13 mouse cellular contexts compared by ENCODE assay signal in the genomic region with DNA sequence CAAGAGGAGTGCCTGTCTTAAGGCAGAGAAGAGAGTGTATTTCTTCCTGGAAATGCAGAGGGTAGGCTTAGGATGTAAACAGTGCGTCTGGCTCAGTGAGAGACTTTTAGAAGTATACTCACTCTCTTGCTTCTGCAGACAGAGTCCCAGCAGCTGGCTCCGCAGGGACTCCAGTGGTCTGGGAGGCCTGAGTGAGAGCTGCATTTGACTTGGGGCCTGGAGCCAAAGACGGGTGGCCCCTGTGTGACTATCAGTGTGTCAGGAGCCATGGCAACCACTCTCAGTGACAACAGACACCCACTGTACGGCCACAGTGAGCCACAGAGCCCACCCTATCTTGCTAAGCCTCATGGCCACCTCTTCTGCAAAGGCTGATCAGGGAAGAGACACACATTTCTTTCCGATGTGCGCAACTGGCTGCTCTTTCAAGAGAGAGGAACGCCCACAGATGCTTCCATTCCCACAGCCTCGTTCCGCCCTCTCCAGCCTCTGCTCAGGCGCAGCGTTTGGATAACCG.
DNase-seq lines count a peak whose midpoint lies in the region; ATAC-seq and TF ChIP-seq lines count a peak whose summit lies in the region.
"Had no signal": no experiment of that assay in that cellular context is flagged by ENCODE, and none has a peak within 500 bp of the region (broad histone marks: within the 10 kb centered on the region; RNA-seq: fewer than 3 reads in every experiment).

No protein-coding gene starts in this region.

- TF ChIP-seq CTCF in testis, adult 2 months (IDR thresholded peaks at IDR 0.05; ENCODE audit: control insufficient read depth, insufficient read depth, insufficient replicate concordance, low read depth, low read length) = no peak
- TF ChIP-seq CTCF in stomach, postnatal 0 days (IDR thresholded peaks at IDR 0.05; ENCODE audit: low read depth) = peak; percentile 12; the same call in 1 of the 2 replicates

- no peak overlapping the region for H3K4me3 ChIP-seq in hindbrain, embryonic 15.5 days
- no peak overlapping the region for H3K4me3 ChIP-seq in hindbrain, embryonic 16.5 days (ENCODE audit: low read length)
- no peak overlapping the region for H3K4me3 ChIP-seq in testis, adult 2 months (ENCODE audit: control insufficient read depth, low read depth, low read length)
- H3K4me3 ChIP-seq in stomach, postnatal 0 days (ENCODE audit: low read depth, low read length) = no peak overlapping the region
- no peak overlapping the region for H3K4me3 ChIP-seq in midbrain, embryonic 13.5 days (replicated peaks)
- H3K4me3 ChIP-seq: hindbrain, embryonic 12.5 days; left cerebral cortex, adult 2 months had no signal

- peaks cover 20% of the 10 kb centered on the region for H3K4me1 ChIP-seq in hindbrain, embryonic 15.5 days (replicated peaks)
- peaks cover 6% of the 10 kb centered on the region for H3K4me1 ChIP-seq in hindbrain, embryonic 16.5 days (ENCODE audit: control insufficient read depth, insufficient read depth, low read depth, low read length)
- H3K4me1 ChIP-seq in testis, adult 2 months (ENCODE audit: control insufficient read depth, insufficient read depth, low read length) = peaks cover 4% of the 10 kb centered on the region
- no peaks in the 10 kb centered on the region for H3K4me1 ChIP-seq in stomach, postnatal 0 days (replicated peaks; ENCODE audit: control insufficient read depth, insufficient read depth)
- H3K4me1 ChIP-seq in midbrain, embryonic 13.5 days (replicated peaks) = peaks cover 12% of the 10 kb centered on the region

- H3K4me2 ChIP-seq in hindbrain, embryonic 15.5 days = no peak overlapping the region
- H3K4me2 ChIP-seq in hindbrain, embryonic 16.5 days (ENCODE audit: low read length) = no peak overlapping the region
- H3K4me2 ChIP-seq in stomach, postnatal 0 days (replicated peaks; ENCODE audit: low read depth) = no peak overlapping the region
- no peak overlapping the region for H3K4me2 ChIP-seq in midbrain, embryonic 13.5 days (replicated peaks)
- H3K4me2 ChIP-seq: hindbrain, embryonic 12.5 days had no signal

- ATAC-seq in hindbrain, embryonic 15.5 days (ENCODE audit: low FRiP score, low read depth) = 0 out of 2 replicates have a peak, but pooled peaks have one; percentile 28
- ATAC-seq in hindbrain, embryonic 16.5 days = no peak
- peak; percentile 40; the same call in 1 of the 2 replicates for ATAC-seq in stomach, postnatal 0 days (ENCODE audit: low FRiP score, low TSS enrichment)
- ATAC-seq in midbrain, embryonic 13.5 days = no peak
- ATAC-seq: CD4-positive, CD25-positive, alpha-beta regulatory T cell, adult 4 months had no signal

- TF ChIP-seq EP300 in stomach, postnatal 0 days (optimal IDR thresholded peaks at IDR 0.05) = no peak

- intact Hi-C loops in heart, postnatal 10 days (cut with DNase I) = no loop called here

- no peak overlapping the region for H3K9ac ChIP-seq in hindbrain, embryonic 15.5 days
- H3K9ac ChIP-seq in hindbrain, embryonic 16.5 days (ENCODE audit: low read depth, low read length) = no peak overlapping the region
- H3K9ac ChIP-seq in stomach, postnatal 0 days (ENCODE audit: low read length) = no peak overlapping the region
- H3K9ac ChIP-seq in midbrain, embryonic 13.5 days (replicated peaks) = no peak overlapping the region
- H3K9ac ChIP-seq: hindbrain, embryonic 12.5 days; liver, embryonic 14.5 days had no signal

- H3K36me3 ChIP-seq in hindbrain, embryonic 15.5 days = no peaks in the 10 kb centered on the region
- no peaks in the 10 kb centered on the region for H3K36me3 ChIP-seq in hindbrain, embryonic 16.5 days (ENCODE audit: control insufficient read depth, insufficient read depth, low read length)
- H3K36me3 ChIP-seq in testis, adult 2 months (ENCODE audit: control insufficient read depth, insufficient read depth, low read length) = no peaks in the 10 kb centered on the region
- no peaks in the 10 kb centered on the region for H3K36me3 ChIP-seq in stomach, postnatal 0 days (ENCODE audit: control insufficient read depth, insufficient read depth, low read length)
- H3K36me3 ChIP-seq in midbrain, embryonic 13.5 days = no peaks in the 10 kb centered on the region
- H3K36me3 ChIP-seq: hindbrain, embryonic 12.5 days had no signal

- TF ChIP-seq POLR2A in testis, adult 2 months (IDR thresholded peaks at IDR 0.05; ENCODE audit: control insufficient read depth, low read depth, low read length) = no peak

- no peak for DNase-seq in testis, postnatal 14 days (ENCODE audit: low spot score)
- DNase-seq in heart, postnatal 10 days = peak; percentile 51 to 52
- DNase-seq in stomach, postnatal 0 days (ENCODE audit: low spot score) = no peak
- no peak for DNase-seq in Muller cell, postnatal 12 days (ENCODE audit: inconsistent ontology term)
- DNase-seq: kidney, postnatal 10 days had no signal

- H3K9me3 ChIP-seq in hindbrain, embryonic 15.5 days = no peaks in the 10 kb centered on the region
- no peaks in the 10 kb centered on the region for H3K9me3 ChIP-seq in hindbrain, embryonic 16.5 days (ENCODE audit: control insufficient read depth, low read length)
- no peaks in the 10 kb centered on the region for H3K9me3 ChIP-seq in stomach, postnatal 0 days (ENCODE audit: control insufficient read depth, low read length)
- no peaks in the 10 kb centered on the region for H3K9me3 ChIP-seq in midbrain, embryonic 13.5 days
- H3K9me3 ChIP-seq: hindbrain, embryonic 12.5 days had no signal

- H3K27ac ChIP-seq in hindbrain, embryonic 15.5 days (replicated peaks) = no peak overlapping the region
- no peak overlapping the region for H3K27ac ChIP-seq in hindbrain, embryonic 16.5 days (ENCODE audit: low read depth, low read length)
- H3K27ac ChIP-seq in testis, adult 2 months (ENCODE audit: control insufficient read depth, insufficient read depth, low read depth, low read length) = peak overlapping the region; percentile 47
- H3K27ac ChIP-seq in stomach, postnatal 0 days (replicated peaks) = peak overlapping the region; percentile 67
- no peak overlapping the region for H3K27ac ChIP-seq in midbrain, embryonic 13.5 days
- H3K27ac ChIP-seq: hindbrain, embryonic 12.5 days; left cerebral cortex, adult 2 months; liver, embryonic 14.5 days had no signal

- H3K27me3 ChIP-seq in hindbrain, embryonic 15.5 days = no peaks in the 10 kb centered on the region
- no peaks in the 10 kb centered on the region for H3K27me3 ChIP-seq in hindbrain, embryonic 16.5 days (replicated peaks; ENCODE audit: control insufficient read depth, insufficient read depth, low read length)
- H3K27me3 ChIP-seq in testis, adult 2 months (ENCODE audit: control insufficient read depth, insufficient read depth, low read length) = no peaks in the 10 kb centered on the region
- no peaks in the 10 kb centered on the region for H3K27me3 ChIP-seq in stomach, postnatal 0 days (ENCODE audit: control insufficient read depth, insufficient read depth, low read length)
- H3K27me3 ChIP-seq in midbrain, embryonic 13.5 days = no peaks in the 10 kb centered on the region

- 62% methylated on average over 12 of the region's 12 CpGs for WGBS in hindbrain, embryonic 15.5 days
- WGBS in hindbrain, embryonic 16.5 days = 60% methylated on average over 12 of the region's 12 CpGs
- WGBS in stomach, postnatal 0 days = 49% methylated on average over 12 of the region's 12 CpGs
- WGBS in midbrain, embryonic 13.5 days = 67% methylated on average over 12 of the region's 12 CpGs

Comparison
In these comparisons a context has a peak if more than half of its experiments do, and no peak if none do; other contexts are left out.
1. ATAC-seq: peak in hindbrain, embryonic 15.5 days (single experiment) and stomach, postnatal 0 days (single experiment); none in hindbrain, embryonic 16.5 days (single experiment) and midbrain, embryonic 13.5 days (single experiment).
2. H3K27ac ChIP-seq: peak in testis, adult 2 months (single experiment) and stomach, postnatal 0 days (single experiment); none in hindbrain, embryonic 15.5 days (single experiment), hindbrain, embryonic 16.5 days (single experiment) and midbrain, embryonic 13.5 days (single experiment).
3. DNase-seq: peak in heart, postnatal 10 days (2 of 2); none in testis, postnatal 14 days (single experiment), stomach, postnatal 0 days (single experiment) and Muller cell, postnatal 12 days (single experiment).